Mouse (Mus musculus) 3134 (cell line): ENCODE data around the gene Pik3ap1.
"Not testable (repeated sequence)": the region's sequence is repeated elsewhere in the genome, so short reads cannot be mapped to it uniquely, and the experiment has no call there.

Experiments used
- DNase-seq: peaks from one replicate; pipeline ENCODE4 v3.0.0-alpha.2; 2011; ENCODE audit warnings: low spot score; ENCODE audit not compliant: insufficient read length; ENCODE audit errors: extremely low read depth

Gene Pik3ap1

DNA sequence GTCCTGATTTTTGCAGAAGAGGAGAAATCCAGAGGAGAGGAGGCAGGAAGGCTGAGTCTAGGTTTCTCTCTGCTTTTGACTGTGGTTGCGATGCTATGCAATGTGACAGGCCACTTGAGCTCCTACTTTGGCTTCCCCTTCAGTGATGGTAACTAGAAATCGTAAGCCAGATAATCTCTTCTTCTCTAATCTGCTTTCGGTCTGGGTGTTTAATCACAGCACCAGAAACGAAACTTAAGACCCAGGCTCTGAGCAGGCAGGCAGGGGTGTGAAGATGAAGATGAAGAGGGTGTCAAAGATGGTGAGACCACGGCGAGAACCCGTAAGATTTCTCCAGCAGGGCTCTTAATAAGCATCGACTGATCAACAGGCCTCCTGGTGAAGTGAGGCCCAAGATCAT lies 51.9 kb downstream of the Pik3ap1 start:
- DNase-seq: no peak

DNA sequence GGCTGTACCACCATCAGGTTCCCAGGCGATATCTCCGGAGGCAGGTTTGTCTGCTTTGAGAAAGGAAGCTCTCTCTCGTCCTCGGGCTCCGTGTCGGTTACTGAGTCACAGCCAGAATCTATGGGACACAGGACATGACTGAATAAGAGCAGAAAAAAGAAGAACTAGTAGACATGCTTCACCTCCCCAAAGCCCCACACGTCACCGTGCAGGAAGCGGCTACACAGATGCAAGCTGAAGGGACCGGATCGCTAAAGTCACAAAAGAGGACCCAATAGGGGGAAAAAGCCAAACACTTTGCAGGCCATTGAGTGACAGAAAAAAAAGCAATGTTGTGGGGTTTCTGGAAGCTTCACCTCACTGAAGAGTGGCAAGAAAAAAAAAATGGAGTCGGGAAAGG lies 52.7 kb downstream of the Pik3ap1 start:
- DNase-seq: no peak

DNA sequence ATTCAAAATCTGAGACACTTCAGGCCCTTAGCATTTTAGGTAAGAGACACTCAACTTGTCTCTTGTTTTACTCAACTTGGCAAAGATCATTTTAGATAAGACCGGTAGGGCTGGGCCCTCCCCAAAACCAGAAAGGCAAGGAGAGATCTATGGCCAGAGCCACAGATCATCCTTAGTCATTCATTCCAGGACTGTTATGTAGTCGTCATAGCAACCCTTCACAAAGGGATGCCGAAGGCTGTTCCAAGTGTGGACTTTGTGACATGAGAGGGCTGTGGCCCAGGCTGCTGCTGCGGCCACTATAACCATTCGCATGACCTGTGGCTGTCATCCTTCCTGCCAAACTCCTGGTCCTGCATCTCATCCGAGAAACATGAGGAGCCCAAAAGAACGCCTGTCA lies 54.5 kb downstream of the Pik3ap1 start:
- no peak for DNase-seq

DNA sequence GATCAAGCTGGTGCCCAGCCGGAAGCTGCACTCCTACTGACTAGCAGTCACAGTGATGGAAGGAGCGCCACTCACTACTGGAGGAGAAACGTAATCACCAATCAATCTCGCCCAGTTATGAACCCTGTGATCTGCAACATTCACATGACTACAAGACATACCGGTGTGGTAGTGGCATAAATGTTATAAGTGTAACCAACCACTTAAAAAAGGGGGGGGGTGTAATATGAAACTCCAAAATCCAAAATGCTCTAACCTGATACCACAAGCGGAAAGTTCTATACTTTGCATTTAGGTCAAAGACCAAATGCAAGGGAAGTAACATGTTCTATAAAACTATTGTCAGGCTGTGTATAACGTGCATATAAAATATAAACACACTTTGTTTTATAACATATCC lies 54.9 kb downstream of the Pik3ap1 start:
- DNase-seq: no peak

DNA sequence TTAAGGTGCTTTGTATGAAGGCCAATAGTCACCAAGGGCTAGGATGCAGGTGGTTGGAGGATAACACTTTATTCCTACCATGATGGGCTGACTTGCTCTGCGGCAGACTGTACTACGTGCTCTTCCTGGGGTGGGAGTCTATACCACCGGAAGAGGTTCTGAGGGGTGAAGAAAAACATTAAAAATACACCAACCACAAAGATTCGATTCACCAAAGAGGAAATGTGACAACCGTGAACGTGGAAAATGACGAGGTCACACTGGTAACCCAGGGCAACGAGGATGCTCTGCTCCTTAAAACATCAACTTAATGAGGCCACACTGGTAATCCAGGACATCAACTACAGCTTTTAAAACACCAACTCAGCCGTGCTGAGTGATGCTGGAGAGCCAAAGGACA lies 56.2 kb downstream of the Pik3ap1 start:
- DNase-seq: no peak

DNA sequence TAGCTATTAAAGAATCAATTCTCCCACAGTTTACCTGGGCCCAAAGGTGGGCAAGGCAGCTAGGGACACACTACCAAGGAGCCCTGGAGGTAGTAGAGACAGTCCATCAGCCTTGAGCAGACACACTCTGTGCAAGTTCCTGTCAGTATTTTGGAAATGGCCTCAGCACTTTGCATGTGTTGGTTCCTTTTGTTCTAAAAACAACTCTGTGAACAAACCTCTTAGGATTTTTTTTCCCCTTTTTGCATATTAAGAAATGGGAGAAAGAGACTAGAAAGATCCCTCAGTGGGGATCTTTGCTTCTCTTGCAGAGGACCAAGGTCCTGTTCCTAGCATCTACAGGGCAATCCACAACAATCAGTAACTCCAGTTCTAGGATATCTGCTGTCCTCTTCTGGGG lies 61.1 kb downstream of the Pik3ap1 start:
- DNase-seq: no peak

DNA sequence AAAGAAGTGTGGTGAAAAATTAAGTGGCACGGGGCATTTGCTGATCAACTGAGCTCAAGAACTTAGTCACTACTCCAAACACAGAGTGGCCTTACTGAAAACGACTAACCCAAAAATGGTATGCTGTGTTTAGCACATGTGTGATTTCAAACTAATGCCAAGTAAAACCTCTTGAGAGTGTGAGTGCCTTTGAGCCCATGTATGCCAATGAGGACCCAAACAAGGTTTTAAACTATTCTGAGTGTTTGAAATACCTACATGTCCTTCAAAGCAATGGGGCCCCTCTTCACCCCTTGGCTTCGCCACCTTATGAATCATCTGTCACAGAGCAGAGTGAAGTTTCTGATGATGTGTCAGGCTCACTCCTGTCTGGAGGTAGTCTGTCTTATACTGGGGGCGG lies 61.8 kb downstream of the Pik3ap1 start:
- DNase-seq: no peak

DNA sequence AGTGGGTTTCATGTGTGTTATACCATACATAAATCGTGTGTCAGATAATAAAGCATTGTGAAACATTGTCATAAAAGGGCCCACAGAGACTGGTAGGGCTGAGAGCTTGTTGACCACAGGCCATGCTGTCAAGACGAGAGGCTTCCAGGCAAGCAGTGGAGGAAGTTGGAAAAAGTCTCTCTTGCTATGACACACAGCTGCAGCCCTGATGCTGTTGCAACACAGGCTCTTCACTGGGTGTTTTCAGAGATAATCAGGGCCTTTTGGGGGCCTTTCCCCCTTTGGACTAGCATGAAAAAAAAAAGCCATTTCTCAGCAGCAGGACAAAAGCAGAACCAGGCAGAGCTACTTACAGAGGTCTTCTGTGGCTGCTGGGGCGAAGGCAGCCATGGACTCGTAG lies 63.8 kb downstream of the Pik3ap1 start:
- DNase-seq: no peak

DNA sequence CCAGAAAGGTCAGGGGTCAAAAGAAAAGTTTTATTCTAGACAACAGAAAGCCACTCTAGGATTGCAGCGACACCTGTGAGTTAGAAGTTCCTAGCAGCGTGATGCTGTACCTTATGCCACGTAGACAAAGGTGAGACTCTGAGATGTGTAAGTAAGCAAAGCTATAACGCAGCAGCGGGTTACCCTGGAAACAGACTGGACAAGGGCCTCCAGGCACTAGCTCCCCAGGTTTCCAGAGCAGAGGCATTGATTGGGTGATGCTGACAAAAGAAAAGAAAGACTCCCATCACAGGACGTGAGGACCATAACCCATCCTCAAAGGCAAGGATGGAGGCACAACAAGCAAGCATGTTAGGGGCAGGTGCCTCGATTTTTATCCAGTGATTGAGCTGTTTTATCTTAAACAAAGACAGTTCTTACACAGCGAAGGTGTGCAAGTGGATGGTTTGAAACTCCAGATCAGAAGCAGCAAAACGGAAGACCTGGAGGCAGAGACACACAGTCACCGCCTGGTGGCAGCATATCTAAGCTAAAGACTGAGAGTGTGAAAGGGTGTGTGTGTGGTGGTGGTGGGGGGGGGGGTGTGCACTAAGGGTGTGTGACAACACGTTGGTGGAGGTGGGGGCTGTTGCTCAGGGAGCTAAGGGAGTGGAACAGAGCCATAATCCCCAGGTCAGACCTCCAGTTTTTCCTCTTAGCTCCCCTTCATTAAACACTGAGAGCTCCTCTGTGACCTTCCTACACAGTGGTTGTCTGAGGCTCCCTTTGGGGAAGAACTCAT lies 67.4 kb downstream of the Pik3ap1 start:
- DNase-seq: no peak

DNA sequence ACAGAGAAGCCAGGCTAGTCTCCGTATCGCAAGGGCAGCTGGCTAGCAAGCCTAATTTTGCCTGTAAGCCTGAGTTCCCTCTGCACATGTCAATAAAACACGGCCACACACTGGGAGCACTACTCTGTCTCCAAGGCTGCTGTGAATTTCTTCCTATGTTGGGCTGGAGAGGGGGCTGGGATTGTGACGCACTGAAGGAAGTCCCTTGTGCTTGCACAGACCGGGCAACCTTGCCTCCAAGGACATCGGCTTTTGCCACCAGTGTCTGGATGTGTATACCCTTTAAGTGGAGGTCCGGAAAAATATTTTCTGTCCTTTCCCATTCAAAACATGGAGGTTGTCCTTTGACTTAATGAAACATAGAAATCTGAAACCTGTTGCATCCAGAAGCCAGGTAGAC lies 70.2 kb downstream of the Pik3ap1 start:
- DNase-seq: no peak

DNA sequence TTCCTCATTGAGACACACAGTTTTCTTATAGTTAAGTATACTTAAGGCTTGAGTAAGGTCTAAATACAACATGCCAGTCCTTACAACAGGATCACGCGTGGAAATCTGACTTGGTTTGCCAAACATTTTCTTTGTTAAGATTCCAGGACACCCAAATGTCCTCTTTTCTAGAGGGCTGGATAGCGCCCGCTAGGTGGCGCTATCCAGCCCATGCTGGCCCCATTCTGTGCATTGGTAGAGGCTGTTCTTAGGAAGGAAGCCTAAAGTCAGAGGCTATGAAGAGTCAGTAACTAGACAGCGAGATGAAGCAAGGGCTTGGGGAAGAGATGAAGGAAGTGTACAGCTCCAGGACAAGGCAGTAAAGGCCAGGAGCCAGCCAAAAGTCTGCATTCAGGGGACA lies 71.2 kb downstream of the Pik3ap1 start:
- DNase-seq: no peak

DNA sequence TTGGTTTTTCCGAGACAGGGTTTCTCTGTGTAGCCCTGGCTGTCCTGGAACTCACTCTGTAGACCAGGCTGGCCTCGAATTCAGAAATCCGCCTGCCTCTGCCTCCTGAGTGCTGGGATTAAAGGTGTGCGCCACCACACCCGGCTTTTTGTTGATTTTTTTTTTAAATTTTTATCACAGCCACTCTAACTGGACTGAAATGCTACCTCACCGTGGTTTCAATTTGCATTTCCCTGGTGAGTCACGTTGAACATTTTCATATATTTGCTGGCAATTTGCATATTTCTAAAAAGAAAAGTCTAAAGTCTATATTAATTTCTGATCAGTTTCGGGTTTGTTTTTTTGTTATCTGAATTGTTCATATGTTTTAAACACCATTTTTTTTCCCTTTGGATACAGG lies 72.3 kb downstream of the Pik3ap1 start:
- DNase-seq: not testable (repeated sequence)

DNA sequence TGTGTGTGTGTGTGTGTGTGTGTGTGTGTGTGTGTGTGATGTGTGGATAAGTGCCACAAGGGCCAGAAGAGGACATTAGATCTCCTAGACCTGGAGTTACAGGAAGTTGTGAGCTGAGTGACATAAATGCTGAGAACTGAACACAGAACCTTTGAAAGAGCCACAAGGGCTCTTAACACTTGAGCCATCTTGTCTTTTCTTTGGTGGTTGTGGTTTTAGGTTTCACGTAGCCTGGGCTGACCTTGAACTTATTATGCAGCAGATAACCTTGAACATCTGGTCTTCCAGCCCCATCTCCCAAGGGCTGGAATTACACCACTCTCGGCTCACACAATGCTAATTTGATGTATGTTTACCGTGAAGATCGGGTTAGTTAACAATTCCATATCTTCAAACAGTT lies 72.9 kb downstream of the Pik3ap1 start:
- DNase-seq: no peak

DNA sequence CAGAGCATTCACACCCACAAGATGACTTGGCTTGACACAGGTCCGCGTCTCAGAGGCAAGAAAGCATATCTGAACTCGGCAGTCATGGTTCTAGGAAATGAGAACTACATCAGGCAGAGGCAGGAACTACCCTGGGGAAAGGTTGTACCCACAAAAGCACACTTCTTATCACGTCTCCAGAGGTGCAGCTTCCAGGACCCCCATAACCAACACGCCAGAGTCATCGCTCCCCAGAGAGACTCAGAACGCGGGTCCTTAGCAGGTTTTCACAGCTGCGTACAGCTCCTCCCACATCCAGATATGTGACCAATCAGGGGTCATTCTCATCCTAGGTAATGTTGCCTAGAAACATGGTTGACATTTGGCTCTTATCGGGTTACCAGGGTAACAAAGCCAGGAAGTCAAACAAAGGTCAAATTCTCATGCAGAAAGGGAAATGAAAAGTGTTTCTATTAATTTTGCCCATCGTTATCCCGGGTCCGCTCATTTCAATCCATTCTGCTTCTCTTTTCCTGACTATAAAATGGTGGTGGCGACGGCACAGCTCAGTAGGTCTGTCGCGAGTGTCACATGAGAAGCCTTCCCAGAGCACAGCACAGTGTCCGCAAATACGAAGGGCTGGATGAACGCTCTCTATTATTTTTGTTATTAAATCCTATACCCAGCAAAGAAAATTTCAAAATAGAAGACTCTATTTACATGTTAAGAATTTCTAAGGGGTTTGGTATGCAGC lies 73.8 kb downstream of the Pik3ap1 start:
- DNase-seq: no peak

DNA sequence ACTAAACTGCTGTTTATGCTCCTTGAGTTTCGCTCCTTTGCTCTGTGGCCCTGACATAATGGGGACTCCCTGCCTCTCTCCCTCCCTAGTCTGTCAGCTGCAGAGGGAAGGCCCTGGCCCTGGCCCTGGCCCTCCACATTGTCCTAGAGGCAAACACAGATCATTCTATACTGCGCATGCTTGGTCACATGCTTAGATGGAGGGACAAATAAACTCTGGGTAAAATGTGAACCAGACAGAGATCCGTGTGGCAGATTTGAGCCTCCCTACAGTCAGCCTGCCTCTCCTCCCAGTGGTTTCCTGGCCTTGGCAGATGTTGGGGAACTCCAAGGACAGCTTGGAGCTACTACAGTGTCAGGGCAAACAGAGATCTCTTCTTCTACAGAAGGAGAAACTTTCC lies 81.0 kb downstream of the Pik3ap1 start:
- DNase-seq: no peak

DNA sequence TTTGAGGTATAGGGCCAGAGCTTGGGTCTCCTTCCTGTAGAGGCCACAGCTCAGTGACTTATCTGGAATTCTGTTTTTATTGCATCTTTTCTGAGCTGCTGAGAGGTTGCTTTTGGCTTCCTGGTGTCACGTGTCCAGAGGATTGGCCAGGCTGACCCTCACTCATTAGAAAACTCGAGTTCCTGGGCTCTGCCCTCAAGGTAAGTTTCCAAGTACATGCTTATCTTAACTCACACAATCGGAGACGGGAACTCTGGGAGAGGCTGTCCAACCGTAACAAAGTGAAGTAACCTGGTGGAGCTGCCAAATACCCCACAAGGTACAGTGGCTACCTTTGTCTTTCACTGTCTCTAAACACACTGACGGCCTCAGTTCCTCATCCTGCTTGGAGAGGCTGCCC lies 81.5 kb downstream of the Pik3ap1 start:
- no peak for DNase-seq

DNA sequence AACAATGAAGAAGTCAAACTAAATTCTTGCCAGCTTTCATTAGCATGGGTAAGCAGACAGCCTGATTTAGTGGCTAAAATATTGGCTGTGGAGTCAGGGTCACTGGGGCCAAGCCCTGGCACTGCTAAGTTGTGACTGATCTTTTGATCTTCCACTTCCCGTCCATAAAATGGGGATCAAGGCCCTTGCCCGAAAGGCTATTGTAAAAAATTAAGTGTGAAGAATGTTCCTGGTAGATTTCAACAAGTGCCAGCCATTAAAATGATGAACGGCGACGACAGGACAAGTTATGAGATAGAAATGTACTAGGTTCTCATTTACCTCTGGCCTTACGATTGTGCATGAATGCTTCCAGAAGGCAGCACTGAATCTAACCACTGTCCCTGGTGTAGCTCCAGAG lies 83.0 kb downstream of the Pik3ap1 start:
- no peak for DNase-seq

DNA sequence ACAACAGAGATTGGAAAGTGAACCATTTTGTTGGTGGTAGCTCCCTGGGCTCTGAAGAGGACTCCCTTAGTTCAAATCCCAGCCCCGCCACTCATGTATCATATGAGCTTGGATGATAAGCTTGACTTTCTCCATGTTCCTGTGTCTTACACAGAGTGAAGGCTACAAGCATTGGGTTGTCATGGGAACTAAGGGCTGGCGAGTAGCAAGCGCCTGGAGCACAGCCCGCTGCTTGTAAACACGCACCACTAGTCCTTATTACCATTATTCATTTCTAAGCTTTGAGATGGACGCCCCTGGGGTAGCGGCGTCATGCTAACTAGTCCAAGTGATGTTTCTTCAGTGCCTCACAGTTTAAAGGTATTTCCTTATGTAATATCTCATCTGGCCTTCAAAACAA lies 85.5 kb downstream of the Pik3ap1 start:
- no peak for DNase-seq

DNA sequence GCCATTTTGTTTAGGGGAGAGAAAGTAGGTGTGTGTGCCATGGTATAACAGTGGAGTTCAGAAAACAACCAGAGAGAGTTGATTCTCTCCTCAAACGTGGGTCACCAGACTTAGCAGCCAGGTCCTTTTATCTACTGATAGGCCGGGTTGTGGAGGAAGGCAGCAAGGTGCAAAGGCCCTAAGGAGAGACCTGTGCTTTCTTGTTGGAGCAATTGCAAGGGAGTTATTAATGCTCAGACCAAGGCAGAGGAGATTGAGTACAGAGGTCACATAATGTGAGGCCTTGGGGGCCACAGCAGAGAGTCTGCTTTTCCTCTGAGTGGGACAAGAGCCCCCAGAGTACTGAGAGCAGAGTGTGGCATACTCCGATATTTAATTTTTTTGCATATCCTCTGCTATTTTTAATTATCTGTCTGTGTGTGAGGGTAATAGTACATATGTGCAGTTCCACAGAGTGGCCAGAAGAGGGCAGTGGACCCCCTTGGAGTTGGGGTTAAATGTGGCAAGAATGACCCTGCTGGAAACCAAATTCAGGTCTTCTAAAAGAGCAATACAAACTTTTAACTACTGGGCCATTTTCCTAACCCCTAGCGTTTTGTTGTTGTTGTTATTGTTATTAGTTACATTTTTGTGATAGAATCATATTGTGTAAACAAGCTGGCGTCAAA lies 93.8 kb downstream of the Pik3ap1 start:
- no peak for DNase-seq

DNA sequence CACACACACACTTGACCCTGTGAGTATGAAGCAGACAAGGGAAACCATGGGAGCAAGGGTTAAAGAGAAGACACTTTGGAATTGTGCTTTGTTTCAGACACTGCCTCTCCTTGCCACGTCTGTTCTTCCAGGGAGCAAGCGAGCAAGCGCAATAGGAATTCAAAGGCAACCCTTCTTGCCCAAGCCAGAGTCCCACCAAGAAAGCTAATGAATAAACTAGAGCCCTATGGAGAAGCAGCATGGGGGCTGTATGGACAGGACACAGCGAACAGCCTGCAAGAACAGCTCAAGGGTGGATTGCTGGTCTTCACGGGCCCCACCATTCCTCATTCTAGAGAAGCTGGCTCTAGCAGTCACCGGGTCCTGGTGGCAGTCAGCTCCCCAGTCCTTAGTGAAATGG lies 96.3 kb downstream of the Pik3ap1 start:
- DNase-seq: no peak

DNA sequence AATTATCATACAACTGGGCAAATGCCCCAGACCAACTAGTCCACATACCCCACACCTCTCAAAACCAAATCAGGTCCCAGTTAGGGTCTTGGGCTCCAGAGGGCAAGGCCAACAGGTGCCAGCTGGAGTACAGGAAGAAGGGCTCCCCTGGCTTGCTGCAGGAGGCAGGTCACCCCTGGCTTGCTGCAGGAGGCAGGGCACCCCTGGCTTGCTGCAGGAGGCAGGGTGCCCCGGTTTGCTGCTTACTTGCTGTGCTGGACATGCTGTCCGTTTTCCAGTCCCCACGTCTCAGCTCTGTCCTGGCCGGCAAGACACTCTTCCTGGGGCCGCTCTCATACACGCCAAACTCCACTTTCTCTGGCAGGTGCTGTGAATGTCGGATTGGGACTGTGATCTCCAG lies 97.7 kb downstream of the Pik3ap1 start:
- no peak for DNase-seq

DNA sequence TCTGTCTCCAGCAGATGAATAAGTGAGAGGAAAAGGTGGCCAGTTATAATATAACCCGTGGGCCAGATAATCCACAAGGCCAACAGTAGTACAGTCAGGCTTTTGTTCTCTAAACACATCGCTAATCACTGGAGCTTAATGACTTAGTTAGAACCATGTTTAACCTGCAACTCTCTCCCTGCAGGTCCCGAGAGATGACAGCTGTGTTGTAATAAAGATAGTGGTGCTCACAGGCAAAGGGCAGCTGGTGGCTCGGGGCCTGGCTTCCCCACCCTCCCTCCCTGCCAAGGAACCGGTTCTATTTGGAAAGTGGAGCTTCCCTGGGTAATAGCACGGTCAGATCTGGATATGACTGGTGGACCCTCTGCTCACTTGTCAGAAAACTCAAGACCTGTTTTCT lies 100.4 kb downstream of the Pik3ap1 start:
- no peak for DNase-seq
